Mouse (Mus musculus) CH12F3 (cell line): ENCODE data around the gene Tifa.

ENCODE experiments used
- in situ Hi-C: fragments of 300-500 bp; cut with MboI; formaldehyde crosslinking; loops from 2 replicates; pipeline ENCODE4 v1.14.3; 2020; ENCODE audit warnings: low sequenced_read_pairs

Tifa gene

DNA sequence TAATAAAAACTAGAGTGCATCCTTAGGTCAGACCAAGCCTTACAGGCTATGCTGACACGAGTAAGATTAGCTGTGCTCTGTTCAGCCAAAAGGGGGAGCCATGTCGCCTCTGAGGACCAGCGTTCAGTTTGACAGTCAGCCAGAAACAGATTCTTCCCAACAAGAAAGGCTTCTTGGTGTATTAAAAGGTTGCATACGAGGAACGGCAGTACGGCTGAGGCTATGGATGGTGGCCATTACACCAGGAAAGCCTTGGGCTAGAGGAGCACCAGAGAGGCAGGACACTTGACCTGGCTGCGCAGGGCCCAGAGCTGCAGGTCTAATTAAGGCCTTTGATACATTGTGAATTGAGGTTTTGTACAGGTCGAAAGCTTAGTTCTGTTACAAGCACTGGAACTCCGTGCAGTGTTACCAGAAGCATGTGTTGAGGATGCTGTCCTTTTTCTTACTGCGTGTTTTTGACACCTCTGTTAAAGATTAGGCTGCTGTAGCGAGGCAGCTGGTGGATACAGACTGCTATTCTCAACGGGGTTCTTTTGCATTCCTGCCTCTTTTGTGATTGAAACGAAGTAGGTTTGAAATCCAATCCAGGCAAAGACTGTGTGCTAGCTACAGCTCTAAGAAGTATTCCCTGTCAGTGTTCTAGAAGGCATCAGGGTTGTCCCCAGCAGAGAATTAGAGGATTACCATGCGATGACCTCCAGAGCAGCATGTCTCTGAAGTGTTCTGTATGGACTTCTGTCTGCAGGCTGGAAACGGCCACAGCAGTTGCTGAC, 64.0 kb downstream of the Tifa start:
- in situ Hi-C loops = no loop called here

DNA sequence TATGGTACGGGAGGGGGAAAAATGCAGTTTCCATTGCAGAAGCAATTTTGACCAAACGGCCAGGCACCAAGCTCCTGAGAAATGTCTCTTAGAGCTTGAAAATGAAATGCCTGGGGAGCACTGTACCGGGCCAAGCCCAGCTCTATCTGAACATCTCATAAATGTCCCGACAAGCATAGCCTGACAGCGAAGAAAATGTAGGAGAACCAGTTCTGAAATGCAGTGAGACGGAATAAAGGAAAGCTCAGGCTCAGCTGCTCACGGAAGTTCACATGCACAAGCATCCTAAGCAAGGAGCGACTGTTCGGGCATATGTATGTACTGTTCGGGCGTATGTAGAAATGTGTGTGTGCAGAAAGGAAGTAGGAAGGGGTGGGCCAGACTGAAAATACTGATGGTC, 71.7 kb downstream of the Tifa start:
- in situ Hi-C loops = no loop called here

DNA sequence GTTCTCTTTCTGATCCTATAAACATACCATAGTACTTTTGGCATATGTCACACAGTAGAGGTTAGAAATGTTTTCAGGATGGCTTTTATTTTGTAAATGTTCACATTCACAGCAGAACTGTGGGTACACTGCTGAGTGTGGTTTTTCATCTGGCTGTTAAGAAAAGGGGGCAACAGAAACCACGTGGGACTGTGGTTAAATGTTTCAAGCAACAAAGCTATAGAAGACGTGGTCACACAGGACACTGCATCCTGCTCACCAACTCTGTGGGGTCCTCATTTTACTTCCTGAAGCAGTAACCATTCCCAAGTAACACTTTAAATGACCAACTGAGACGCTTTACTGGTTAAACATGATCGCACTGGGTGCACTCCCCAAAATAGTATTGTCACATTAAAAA, 72.9 kb downstream of the Tifa start:
- in situ Hi-C loops = no loop called here

DNA sequence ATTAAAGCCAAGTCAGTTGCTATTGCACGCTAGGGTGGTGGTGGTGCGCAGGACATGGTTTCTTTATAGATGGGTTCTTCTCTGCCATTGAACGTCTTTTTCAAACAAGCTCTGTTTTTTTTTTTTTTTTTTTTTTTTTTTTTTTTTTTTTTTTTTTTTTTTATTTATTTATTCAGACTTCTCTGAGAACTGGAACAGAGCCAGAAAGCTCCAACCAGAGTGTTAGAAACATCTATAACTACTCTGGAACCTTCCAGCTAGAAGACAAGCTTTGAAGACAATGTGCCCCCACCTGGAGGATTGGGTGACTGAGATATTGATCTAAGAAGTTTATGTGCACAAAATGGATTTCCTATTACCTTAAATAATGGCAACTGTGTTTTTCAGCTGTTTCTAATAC, 74.0 kb downstream of the Tifa start:
- in situ Hi-C loops = no loop called here

DNA sequence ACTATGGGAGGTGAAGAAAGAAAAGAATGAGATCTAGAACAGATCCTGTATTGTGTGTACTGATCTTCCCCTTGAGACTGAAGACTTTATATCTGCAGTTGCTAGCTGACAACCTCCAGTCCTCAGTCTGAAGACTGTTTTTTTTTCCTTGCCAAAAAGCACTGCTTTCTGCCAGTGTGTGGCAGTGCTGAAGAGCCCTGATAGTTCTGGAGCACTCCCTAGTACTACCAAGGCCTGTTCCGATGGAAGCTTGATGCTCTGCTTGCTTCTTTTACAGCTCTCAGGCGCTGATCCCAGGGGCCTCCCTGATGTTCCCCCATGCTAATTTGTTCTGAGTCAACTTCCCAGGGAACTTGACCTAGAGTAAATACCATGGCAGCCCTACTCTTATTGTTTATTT, 74.6 kb downstream of the Tifa start:
- in situ Hi-C loops = no loop called here

DNA sequence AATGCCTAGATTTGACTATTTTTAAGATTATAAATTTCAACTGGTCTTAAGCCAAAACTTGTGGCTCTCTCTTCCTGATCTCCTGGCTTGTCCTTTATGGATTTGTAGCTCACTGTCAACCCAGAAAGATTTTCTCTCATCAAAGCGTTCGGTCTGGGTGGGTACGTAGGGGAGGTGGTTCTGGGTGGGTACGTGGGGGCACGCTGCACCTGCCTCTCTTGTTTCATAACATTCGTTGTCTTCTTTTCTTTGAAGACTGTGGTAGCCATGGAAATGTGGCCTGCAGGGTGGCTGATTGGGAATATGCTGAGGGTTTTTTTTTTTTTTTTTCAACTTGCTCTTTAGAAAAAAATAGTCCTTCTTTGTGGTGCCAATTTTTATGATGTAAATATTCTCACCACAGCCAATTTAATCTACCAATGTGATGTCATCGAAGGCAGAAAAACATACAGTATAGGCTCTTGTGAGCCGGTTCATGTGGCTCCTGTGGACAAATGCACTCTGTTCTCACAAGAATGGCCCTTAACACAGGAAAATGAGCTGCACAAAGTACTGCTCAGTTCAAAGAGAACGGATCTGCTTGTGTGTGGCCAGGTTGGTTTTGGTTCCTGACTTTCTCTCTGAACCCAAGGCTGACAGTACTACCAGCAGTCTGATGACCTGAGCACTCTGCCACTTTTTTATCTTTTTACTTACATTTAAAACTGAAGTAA, 78.6 kb downstream of the Tifa start:
- in situ Hi-C loops = no loop called here

DNA sequence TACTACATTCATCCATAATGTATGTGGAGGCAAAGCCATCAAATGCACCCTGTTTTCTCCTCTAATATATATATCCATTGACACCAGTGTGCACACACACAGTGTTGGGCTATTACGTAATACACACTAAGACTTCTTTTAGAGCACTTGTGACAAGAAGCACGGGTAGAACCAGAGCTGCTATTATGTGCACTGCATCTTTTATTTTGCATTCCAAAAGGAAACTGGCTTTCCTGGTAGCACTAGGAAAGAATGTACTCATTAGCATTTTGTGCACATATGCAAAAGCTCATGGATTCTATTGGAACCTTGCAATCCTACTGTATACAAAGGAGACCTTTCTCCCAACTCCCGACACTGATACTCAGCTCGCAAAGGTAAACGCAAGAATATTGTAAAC, 79.3 kb downstream of the Tifa start:
- in situ Hi-C loops = no loop called here

DNA sequence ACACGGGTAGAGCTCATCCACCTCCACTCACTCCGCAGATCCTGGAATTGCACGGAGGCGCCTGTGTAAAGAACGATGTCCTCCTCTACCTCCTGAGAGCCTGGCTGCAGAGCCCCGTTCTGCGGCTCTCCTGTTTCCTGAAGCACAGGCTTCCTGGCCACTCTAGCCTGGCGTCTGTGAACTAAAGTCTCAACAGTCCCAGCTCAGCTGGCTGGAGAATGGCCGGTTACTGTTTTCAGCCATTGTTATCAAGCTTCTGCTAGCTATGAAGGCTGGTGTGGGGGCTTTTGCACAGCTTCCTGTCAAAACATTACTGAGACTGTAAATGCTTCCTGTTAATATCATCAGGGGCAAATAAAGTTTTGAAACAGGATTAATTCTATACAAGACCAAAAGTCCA, 82.0 kb downstream of the Tifa start:
- in situ Hi-C loops = no loop called here

DNA sequence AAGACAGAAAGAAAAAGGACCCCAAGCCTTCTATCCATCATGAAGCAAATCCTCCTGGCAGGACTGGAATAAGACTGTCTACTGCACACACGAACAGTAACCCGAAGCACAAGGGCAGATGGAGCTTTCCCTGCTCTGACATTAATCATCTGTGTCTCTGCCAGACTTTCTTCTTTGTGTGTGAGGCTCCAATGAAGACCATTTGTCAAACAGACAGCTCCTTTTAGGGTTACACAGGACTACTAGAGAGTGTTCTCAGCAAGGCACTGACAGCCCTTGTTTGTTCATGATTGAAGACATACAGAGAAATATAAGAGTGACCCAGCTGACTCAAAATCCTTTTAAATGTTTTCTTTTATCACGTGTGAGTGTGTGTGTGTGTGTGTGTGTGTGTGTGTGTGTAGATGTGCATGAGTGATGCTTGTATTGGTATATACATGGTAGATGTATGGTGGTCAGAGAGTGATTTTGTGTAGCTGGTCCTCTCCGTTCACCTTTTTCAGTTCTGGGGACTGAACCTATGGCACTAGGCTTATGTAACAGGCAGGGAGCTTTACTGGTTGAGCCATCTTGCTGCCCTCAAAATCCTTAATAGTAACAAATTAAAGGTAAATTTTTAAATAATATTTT, 84.8 kb downstream of the Tifa start:
- in situ Hi-C loops = no loop called here

DNA sequence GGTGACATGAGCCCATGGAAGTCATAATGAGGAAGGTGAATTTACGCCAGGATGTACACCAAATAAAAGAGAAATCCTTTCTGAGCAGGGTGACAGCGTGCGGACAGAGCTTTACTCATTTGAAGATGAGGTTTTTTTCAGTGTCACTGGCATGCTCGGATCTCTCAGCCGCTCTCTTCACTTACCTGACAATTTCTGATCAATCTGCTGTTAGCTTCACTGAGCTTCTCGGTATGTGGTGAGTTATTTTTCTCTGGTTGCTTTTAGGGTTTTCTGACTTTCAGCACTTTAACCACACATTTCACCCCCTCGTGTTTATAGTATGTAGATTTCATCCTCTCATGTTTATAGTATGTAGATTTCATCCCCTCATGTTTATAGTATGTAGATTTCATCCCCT, 85.5 kb downstream of the Tifa start:
- in situ Hi-C loops = no loop called here

DNA sequence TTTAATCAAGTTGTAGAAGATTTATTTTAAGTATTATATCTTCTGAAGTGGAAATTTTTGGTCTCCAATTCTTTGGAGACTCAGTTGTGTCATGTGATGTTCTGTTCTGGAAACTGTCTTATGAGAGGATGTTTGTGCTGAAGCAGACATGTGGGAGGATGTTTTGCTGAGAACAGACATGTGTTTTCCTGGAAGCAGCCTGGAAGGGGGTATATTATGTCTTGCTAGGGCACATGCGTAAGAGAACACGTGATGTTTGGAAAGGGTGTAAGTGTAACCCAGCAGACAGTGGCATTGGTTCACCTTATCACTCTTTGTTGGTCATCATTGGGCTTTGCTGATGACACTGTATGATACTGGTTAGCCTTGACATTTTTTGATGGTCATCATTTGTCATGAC, 85.9 kb downstream of the Tifa start:
- in situ Hi-C loops = no loop called here

DNA sequence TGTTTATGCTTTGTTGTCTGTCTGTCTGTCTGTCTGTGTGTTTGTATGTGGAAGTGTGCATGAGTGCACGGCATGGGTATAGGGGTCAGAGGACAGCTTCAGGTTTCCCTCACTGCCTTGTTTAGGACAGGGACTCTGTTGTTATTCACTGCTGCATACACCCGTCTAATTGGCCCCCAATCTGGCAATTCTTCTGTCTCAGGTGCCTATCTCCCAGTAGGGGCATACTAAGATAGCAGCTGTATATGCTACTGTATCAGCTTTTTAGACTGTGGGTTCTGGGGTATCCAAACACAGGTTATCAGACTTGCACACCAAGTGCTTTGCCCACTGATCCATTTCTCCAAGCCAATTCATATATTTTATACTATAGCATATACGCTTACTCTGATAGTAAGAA, 90.4 kb downstream of the Tifa start:
- in situ Hi-C loops = no loop called here

DNA sequence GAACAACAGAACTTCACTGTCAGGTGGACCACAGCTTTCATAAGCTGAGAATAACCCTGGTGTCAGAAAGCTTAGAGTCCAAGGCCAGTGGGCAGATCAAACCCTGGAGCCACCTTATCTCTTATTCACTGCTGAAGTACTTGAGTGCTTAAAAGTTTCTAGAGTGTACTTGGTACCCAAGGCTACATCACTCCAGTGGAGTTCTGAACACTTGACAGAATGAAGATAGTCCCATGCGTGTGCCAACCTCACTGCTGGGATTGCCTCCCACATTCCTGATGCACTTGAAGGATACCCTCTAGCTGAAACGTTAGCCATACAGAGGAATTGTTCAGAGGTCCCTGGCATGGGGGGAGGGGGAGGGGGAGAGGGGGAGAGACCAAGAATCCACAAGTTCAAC, 92.1 kb downstream of the Tifa start:
- in situ Hi-C loops = no loop called here
